Mouse (Mus musculus) kidney, adult 11 months (tissue): ENCODE measurements around the gene Dcaf5.

ENCODE experiments used
- DNase-seq: peaks from one replicate; pipeline ENCODE4 v3.0.0; 2022

The Dcaf5 gene

GRCm38 (mm10) chr12:80404139-80404538, 32.3 kb downstream of the Dcaf5 start:
- no peak for DNase-seq

GRCm38 (mm10) chr12:80399147-80399546, 37.3 kb downstream of the Dcaf5 start:
- no peak for DNase-seq

DNA sequence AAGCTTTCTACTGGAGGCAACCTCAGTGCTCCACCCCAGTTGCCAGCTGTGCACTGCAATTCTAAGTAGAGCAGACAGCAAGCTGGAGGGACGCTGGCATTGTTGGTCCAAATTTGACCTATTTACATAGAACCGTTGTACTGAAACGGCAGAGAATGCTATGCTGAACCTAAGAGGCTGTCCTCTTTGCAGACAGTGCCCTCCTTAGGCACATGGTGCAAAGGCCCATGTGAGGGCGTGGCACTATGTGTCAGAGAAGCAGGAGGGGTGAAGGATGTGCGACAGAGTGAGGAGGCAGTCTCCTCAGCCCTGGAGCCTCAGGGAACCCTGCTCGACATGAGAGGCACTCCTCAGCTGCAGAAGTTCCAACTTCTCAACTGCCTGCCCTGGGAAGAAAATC, 40.0 kb downstream of the Dcaf5 start:
- DNase-seq, result no peak

DNA sequence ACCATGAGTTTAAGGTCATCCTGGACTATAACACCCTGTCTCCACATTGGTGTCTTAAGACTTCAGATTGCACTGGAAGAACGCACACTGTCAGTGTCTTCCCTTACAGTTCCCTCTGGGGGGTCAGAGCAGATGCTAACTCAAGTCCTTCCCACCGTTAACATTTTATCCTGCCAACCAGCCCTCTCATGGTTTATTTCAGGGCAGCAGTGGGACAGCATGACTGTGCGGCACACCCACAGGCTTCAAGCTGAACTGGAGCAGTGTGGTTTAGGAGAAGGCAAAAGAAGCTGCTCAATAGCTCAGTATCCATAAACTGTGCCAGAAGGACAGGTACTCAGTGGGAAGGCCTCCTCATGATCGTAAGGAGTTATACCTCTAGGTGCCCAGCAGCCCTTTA, 41.1 kb downstream of the Dcaf5 start:
- no peak for DNase-seq

DNA sequence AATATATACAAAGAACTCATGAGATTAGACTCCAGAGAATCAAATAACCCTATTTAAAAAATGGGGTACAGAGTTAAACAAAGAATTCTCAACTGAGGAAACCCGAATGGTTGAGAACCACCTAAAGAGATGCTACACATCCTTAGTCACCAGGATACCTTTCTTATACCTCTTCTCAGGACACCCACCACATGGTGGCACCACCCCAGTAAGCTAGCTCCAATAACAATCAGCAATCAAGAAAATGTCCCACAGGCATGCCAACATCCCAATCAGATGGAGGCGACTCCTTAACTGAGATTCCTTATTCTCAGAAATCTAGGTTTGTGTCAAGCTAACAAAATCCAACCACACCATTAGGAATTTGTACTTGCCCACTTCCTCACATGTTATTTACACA, 42.4 kb downstream of the Dcaf5 start:
- DNase-seq, result no peak

GRCm38 (mm10) chr12:80389448-80389847, 47.0 kb downstream of the Dcaf5 start:
- no peak for DNase-seq

GRCm38 (mm10) chr12:80387326-80387725, 49.1 kb downstream of the Dcaf5 start:
- no peak for DNase-seq

DNA sequence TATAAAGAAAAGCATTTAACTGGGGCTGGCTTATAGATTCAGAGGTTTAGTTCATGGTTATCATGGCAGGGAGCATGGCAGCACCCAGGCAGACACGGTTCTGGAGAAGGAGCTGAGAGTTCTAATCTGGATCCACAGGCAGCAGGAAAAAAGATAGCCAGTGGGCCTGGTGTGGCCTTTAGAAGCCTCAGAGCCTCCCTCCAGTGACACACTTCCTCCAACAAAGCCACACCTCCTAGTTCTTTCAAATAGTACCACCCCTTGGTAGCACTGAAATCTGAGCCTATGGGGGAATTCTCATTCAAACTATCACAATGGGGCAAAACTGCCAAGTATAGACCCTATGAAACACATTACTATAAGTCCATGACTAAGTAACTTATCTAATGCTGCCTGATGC, 51.0 kb downstream of the Dcaf5 start:
- no peak for DNase-seq

DNA sequence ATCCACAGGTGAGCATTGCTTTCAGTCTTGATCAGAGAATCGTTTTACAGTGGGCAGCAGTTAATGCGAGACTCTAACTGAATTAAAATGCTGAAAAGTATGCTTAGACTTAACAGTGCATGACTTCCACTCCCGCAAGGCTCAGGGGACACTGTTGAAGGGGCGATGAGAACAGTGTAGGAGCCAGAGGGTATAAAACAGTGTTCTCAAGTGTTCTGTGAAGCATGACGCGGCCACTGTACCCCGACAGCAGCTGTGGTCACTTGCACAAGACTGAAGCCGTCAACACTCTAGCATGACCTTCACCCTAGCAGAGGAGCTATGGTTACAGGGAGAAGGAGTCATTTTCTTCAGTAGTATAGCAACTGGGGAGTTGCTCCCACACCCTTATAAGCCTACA, 52.9 kb downstream of the Dcaf5 start:
- no peak for DNase-seq

DNA sequence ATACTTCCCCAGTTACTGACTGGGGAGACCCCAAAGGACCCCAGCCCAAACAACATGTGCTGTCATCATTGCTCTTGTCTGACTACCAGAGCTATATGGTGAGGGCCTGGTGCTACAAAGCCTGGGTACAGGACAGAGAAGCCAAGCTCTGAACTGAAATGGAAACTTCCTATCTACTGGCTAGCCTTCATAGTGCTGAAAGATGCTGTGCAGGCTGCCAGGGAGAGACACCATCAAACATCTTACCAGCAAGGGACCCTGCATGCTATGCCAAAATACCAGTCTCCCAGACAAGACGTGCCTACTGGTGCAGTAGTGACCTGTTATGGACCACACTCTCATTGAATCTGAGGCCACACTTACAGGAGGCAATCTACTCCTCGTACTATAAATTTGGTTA, 53.6 kb downstream of the Dcaf5 start:
- no peak for DNase-seq

DNA sequence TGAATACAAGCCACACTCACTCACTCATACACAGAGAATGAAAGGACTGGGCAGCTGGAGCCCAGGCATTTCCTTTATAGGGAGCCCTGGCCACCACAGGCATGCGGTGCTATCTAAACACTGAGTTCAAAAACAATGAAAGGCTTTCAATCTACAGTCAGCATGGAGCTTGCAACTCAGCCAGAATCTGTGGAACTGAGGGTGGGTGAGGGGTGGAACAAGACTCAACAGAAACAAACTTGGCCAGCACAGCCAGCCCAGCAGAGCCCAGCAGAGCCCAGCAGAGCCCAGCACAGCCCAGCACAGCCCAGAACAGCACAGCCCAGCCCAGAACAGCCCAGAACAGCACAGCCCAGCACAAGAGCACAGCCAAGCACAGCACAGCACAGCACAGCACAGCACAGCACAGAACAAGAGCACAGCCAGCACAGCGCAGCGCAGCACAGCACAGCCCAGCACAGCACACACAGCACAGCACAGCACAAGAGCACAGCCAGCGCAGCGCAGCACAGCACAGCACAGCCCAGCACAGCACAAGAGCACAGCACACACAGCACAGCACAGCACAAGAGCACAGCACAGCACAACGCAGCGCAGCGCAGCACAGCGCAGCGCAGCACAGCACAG, 56.5 kb downstream of the Dcaf5 start:
- DNase-seq, result no peak

DNA sequence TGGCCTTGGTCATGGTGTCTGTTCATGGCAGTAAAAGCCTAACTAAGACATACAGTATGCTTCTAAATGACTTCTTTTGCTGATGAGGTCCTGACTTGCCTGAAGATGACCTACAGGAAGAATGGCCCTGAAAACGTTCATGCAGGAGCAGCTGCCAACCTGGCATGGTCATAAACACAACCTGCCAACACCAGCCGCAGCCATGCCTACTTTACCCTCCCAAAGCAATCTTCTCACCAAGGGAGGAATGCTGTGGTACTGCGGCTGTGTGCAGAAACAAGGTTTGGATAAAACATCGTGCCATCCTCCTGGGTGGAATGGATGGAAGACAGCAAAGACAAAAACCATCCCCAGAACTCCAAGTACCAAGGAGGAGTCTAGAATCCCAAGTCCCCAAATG, 57.0 kb downstream of the Dcaf5 start:
- no peak for DNase-seq

- DNase-seq, result no peak
These were observed 58.8 kb downstream of the Dcaf5 start for GRCm38 (mm10) chr12:80377604-80378003.

DNA sequence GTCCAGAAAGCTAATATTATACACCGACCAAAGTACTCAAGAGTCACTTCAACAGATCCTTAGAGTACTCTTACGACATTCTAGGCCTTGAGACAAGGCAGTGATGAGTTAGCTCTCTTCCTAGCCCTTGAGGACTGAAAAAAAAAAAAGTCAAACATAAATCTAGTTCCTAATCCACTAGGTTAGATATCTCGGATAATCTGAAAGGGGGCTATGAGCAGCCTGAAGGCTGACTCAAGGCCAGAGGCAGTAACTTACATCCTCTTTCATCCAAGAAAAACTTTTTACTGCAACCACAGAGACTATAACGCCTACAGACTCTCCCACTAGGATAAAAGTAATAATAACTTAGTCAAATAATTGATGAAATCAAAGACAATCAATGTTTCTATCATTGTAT, 60.7 kb downstream of the Dcaf5 start:
- no peak for DNase-seq

DNA sequence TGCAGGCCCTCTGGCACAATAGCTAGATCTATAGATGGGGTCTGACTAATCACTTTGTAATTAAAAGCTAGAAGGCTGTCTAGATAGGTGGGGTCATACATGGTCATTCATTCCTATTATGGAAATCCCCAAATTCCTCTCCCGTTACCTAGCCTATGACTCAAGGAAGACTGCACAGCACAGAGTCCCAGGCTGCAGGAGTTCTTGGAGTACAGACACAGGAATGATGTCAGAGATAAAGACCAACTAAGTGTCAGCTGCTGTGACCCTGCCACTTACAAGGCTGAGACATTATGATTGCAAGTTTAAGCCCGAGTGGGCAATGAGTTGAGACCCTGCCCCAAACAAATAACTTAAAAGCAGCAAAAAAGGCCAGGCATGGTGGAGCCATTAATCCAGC, 61.7 kb downstream of the Dcaf5 start:
- DNase-seq, result no peak

DNA sequence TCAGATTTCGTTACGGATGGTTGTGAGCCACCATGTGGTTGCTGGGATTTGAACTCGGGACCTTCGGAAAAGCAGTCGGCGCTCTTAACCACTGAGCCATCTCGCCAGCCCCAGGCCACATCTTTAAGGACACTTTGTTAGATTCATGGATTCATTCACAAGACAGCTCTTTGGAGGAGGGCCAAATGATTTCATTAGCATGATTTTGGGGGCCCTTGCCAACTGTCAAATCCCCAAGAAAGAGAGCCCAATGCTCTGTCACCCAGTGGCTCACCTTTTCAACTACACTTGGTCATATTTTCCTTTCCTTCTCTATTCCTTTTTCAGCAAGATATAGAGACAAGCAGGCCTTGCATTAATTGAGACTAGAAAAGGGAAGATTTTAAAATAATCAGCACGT, 63.5 kb downstream of the Dcaf5 start:
- DNase-seq, result no peak

DNA sequence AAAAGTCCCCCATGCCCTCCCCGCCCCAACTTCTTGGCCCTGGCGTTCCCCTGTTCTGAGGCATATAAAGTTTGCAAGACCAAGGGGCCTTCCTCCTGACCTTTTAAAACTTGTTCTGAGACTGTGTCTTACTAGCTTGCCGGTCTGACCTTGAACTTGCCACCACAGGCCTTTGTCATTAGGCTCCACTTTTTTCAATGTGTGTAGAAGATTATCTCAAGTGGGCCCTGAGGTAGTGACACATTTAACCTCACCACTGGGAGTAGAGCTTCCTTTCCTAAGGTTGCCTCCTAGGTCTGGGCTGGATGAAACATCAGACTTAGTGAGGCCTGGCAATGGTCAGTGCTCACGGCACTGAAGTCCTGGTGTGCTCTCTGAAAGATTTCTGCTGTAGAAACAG, 69.2 kb downstream of the Dcaf5 start:
- DNase-seq, result no peak

DNA sequence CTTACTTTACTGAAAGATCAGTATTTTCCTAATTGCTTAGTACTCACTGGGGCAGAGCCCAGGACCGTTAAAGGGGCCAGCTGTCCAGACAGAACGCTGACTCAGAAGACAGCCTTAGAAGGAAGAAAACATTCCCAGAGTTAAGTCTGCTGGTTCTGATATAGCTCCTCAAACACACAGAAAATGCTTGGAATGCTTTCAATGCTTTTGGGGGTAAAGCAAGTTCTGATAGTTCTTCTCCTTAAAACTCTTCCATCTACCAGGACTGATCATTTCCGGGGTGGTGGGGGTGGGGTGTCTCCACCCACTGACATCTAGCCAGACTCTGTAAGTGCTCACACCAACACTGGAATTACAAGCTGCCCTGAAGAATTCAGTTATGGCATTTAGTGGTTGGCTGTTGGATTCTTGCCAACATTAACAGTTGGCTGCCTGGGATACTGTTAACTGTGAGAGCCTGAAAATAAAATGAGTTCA, 70.4 kb downstream of the Dcaf5 start:
- peak; percentile 40 for DNase-seq

DNA sequence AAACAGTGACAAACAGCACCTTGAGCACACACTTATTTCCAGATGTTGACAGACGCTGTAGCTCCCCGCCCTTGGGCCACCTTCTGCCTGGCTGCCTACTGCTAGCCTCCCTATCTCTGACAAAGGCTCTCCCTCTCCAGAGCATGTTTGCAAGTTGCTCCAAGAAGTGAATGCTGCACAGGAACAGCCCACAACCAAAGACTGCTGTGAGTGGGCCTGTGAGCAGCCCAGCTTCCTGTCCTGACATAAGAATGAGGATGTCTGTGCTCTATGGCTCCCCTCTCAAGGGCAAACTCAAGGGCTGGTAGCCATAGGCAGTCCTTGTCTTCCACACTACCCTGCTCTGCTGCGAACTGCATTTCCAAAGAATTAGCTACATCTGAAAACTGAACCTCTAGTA, 71.1 kb downstream of the Dcaf5 start:
- no peak for DNase-seq

DNA sequence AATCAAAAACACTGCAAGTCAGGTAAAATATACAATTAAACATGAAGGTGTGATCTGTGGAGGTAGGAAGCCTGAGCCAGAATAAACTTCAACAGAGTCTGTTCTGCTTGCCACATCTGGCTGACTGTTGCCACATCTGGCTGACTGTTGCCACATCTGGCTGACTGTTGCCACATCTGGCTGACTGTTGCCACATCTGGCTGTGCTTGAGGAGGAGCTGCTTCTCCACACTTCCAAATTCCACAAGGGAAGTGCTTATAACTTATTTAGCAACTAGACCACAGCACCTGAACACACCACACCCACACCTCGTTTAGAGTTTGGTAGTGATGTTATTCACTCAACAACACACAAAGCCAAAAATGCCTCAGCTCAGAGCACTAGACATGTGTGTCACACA, 74.7 kb downstream of the Dcaf5 start:
- DNase-seq, result no peak

DNA sequence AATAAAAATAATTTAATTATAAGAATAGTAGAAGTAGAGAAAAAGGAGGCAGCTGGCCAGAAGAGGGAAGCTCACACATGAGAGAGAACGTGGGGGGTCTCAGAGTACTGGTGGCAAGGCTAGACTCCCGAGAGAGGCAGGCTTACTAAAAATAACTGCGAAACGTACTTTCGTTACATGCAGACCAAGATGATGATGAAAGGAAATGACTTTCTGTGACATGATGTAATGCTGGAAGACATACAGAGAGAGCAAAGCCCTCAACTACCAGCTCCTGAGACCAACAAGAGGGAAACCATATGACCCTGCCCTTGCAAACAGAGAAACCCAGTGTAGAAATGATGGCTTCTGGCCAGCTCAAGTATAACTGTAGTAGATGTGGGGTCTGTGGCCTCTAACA, 76.1 kb downstream of the Dcaf5 start:
- DNase-seq, result no peak

- no peak for DNase-seq
These were observed 91.6 kb downstream of the Dcaf5 start for GRCm38 (mm10) chr12:80344777-80345231.

GRCm38 (mm10) chr12:80340936-80341335, 95.5 kb downstream of the Dcaf5 start:
- DNase-seq, result no peak

DNA sequence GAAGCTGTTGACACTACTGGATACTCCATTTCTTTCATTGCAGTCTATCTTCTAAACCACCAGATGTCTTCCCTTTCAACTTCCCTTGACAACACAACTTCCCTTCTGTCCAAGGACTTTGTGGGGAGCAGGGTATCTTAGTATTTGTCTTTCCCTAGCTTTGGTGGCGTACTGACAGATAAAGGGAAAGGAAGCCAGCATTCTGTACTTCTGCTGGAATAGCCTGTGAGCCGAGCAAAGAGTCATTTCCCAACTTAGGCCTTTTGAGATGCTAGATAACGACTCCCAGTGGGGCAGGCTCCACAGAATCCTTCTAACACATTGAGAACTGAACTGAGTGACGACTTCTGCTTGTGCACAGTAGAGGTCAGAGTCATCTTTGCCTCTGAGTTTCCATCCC, 102.2 kb downstream of the Dcaf5 start:
- no peak for DNase-seq

DNA sequence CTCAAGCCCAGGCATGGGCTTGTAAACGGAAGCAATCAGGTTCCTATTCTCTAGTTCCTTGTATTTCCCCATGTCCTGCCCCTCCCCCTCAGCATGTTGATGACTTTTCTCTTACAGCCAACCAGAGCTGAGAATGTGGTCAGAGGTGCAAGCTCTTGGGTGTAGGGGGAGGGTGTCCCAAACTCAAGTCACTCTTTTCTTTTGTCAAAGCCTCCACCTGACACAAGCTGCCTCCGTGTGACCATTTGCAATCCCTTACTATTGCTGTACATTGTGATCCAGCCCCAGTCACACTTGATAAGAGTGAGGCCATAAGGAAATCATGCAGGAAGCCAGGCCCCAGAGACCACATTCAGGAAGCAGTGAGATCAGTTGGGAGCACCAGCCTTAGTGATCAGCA, 104.8 kb downstream of the Dcaf5 start:
- DNase-seq, result no peak

DNA sequence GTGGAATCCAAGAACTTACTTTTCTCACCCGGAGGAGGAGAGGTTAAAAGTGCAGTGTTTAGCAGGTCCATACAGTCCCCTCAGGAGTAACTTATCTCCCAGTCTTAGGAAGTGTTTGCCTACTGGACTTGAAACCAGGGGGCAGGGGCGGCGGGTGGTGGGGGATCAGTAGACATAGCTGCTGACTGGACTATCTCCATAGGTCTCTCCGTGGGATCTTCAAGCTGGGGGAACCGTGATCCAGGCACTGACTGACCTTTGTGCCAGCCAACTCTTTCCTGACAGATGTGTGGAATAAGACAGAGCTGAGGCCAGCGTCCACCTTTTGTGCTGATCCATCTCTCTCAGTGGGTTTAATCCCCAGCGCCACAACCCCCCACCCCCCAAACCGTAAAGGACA, 105.6 kb downstream of the Dcaf5 start:
- no peak for DNase-seq
